Mouse (Mus musculus) CH12.LX (cell line): ENCODE measurements around the gene Ptprd. TPM values are rescaled to one million over a fixed set of nuclear protein-coding genes. Genes with fewer than 3 reads are reported as not detected.

Experiments
- DNase-seq: peaks from one replicate; pipeline ENCODE4 v3.0.0-alpha.2; 2013; ENCODE audit errors: extremely low read depth
- H3K27ac ChIP-seq: 2 replicates; pipeline ENCODE4 v1.5.1; 2012; ENCODE audit warnings: low read depth, mild to moderate bottlenecking, control low read depth, moderate library complexity; ENCODE audit not compliant: insufficient read depth
- H3K27me3 ChIP-seq: replicated peaks from 2 replicates; pipeline ENCODE3; 2012; ENCODE audit warnings: inconsistent platforms
- H3K36me3 ChIP-seq, 2 experiments: replicated peaks in 1 of 2; 2 replicates each; pipeline versions ENCODE3 to v1.6.1; 2012; ENCODE audit warnings: inconsistent platforms in 1 of 2, low read length in 1 of 2, mild to moderate bottlenecking in 1 of 2, mixed read lengths in 1 of 2, moderate library complexity in 1 of 2; ENCODE audit not compliant: control insufficient read depth in 1 of 2, insufficient read depth in 1 of 2
- H3K4me1 ChIP-seq, 2 experiments: 2 replicates each; pipeline ENCODE4 v1.6.1; 2012; ENCODE audit warnings: inconsistent platforms in 1 of 2, moderate library complexity in 1 of 2; ENCODE audit not compliant: insufficient read depth in 2 of 2, control insufficient read depth in 1 of 2
- H3K4me2 ChIP-seq: 2 replicates; pipeline ENCODE4 v1.6.1; 2012; ENCODE audit warnings: low read depth, mild to moderate bottlenecking, control low read depth; ENCODE audit not compliant: poor library complexity, insufficient read depth, severe bottlenecking
- H3K4me3 ChIP-seq, 3 experiments: fragments of 150-350 bp in 1 of 3; sonication (generic) in 1 of 3; replicated peaks in 1 of 3; 2 replicates each; pipeline versions ENCODE3 to v1.5.1; 2011 to 2012; ENCODE audit warnings: low read depth in 2 of 3, low read length in 2 of 3, mild to moderate bottlenecking in 2 of 3, moderate library complexity in 2 of 3, control low read depth in 1 of 3, improper control_type of control experiment in 1 of 3, inconsistent platforms in 1 of 3, mixed read lengths in 1 of 3; ENCODE audit not compliant: poor library complexity in 1 of 3
- H3K79me2 ChIP-seq: replicated peaks from 2 replicates; pipeline ENCODE4 v1.6.1; 2012; ENCODE audit warnings: mild to moderate bottlenecking, moderate library complexity; ENCODE audit not compliant: control insufficient read depth, poor library complexity, insufficient read depth, severe bottlenecking; ENCODE audit errors: extremely low read depth
- H3K9ac ChIP-seq: 2 replicates; pipeline ENCODE4 v1.6.1; 2012; ENCODE audit warnings: low read depth, mild to moderate bottlenecking, control low read depth, moderate library complexity; ENCODE audit not compliant: insufficient read depth
- H3K9me3 ChIP-seq: replicated peaks from 2 replicates; pipeline ENCODE3; 2012; ENCODE audit warnings: low read length, inconsistent platforms, mixed read lengths
- CHD2 ChIP-seq: IDR thresholded peaks from 2 replicates; pipeline ENCODE4 v1.6.1; 2011; ENCODE audit warnings: low read length, improper control_type of control experiment
- E2F4 ChIP-seq: IDR thresholded peaks from 2 replicates; pipeline ENCODE4 v1.6.1; 2011; ENCODE audit warnings: low read depth, low read length, improper control_type of control experiment; ENCODE audit not compliant: insufficient replicate concordance
- ELF1 ChIP-seq: IDR thresholded peaks from 2 replicates; pipeline ENCODE4 v1.6.1; 2014; ENCODE audit warnings: low read depth, mild to moderate bottlenecking, inconsistent platforms, low read length, improper control_type of control experiment
- ETS1 ChIP-seq: conservative IDR thresholded peaks from 2 replicates; pipeline ENCODE4 v1.6.1; 2012; ENCODE audit warnings: low read depth, mild to moderate bottlenecking, inconsistent platforms, low read length, improper control_type of control experiment, moderate library complexity
- IRF4 ChIP-seq: IDR thresholded peaks from 2 replicates; pipeline ENCODE4 v1.6.1; 2014; ENCODE audit warnings: low read depth, mild to moderate bottlenecking, inconsistent platforms, low read length, improper control_type of control experiment
- MYC ChIP-seq: IDR thresholded peaks from 2 replicates; pipeline ENCODE4 v1.6.1; 2011; ENCODE audit warnings: low read depth, mild to moderate bottlenecking, improper control_type of control experiment, low read length
- NRF1 ChIP-seq: IDR thresholded peaks from 2 replicates; pipeline ENCODE4 v1.6.1; 2014; ENCODE audit warnings: low read depth, mild to moderate bottlenecking, inconsistent platforms, low read length, improper control_type of control experiment, moderate library complexity
- PAX5 ChIP-seq: IDR thresholded peaks from 2 replicates; pipeline ENCODE4 v1.6.1; 2012; ENCODE audit warnings: low read length, inconsistent platforms, mixed read lengths
- POLR2AphosphoS2 ChIP-seq: IDR thresholded peaks from 2 replicates; pipeline ENCODE4 v1.6.1; 2011; ENCODE audit warnings: low read depth, low read length, improper control_type of control experiment
- RCOR1 ChIP-seq: conservative IDR thresholded peaks from 2 replicates; pipeline ENCODE4 v1.6.1; 2012; ENCODE audit warnings: low read depth, mild to moderate bottlenecking, inconsistent platforms, low read length, improper control_type of control experiment
- SMC3 ChIP-seq: IDR thresholded peaks from 2 replicates; pipeline ENCODE4 v1.6.1; 2011; ENCODE audit warnings: low read depth, low read length, improper control_type of control experiment
- TCF12 ChIP-seq: IDR thresholded peaks from 2 replicates; pipeline ENCODE4 v1.6.1; 2014; ENCODE audit warnings: low read depth, mild to moderate bottlenecking, inconsistent platforms, low read length, improper control_type of control experiment
- UBTF ChIP-seq: IDR thresholded peaks from 2 replicates; pipeline ENCODE4 v1.6.1; 2012; ENCODE audit warnings: low read depth, mild to moderate bottlenecking, inconsistent platforms, low read length, improper control_type of control experiment, moderate library complexity
- USF1 ChIP-seq: IDR thresholded peaks from 2 replicates; pipeline ENCODE4 v1.6.1; 2014; ENCODE audit warnings: low read depth, mild to moderate bottlenecking, inconsistent platforms, low read length, improper control_type of control experiment
- USF2 ChIP-seq: conservative IDR thresholded peaks from 2 replicates; pipeline ENCODE4 v1.6.1; 2011; ENCODE audit warnings: low read depth, low read length, improper control_type of control experiment
- ZC3H11A ChIP-seq: IDR thresholded peaks from 2 replicates; pipeline ENCODE4 v1.6.1; 2012; ENCODE audit warnings: low read depth, mild to moderate bottlenecking, inconsistent platforms, low read length, improper control_type of control experiment
- ZNF384 ChIP-seq: IDR thresholded peaks from 2 replicates; pipeline ENCODE4 v1.6.1; 2012; ENCODE audit warnings: low read depth, low read length, improper control_type of control experiment, inconsistent platforms
- dilution Hi-C: fragments of 300-500 bp; cut with MboI; formaldehyde crosslinking; loops from 2 replicates; pipeline ENCODE4 v1.14.3; 2020; ENCODE audit warnings: low sequenced_read_pairs; ENCODE audit not compliant: extremely low pct_unique_long_range_greater_than_20kb, extremely low pct_ligation_motif_present
- in situ Hi-C: fragments of 300-500 bp; cut with MboI; formaldehyde crosslinking; loops from 3 replicates; pipeline ENCODE4 v1.14.3; 2019; ENCODE audit warnings: low sequenced_read_pairs, low pct_ligation_motif_present, low pct_unique_long_range_greater_than_20kb, mixed read lengths
- polyA plus RNA-seq: library from polyadenylated mRNA; unstranded; fragments of >175 nt; gene quantifications from 2 replicates; pipeline ENCODE4 v1.2.1, GENCODE M21; 2012; ENCODE audit warnings: low read depth; ENCODE audit not compliant: insufficient read length
- total RNA-seq, 2 experiments: library from RNA; depleted of rRNA; stranded (reverse); fragments of 300-350 nt in 1 of 2; fragments of >200 nt in 1 of 2; gene quantifications; 2 replicates each; pipeline ENCODE4 v1.2.3; 2012 to 2014

Ptprd gene
- total and polyA plus RNA-seq, 3 experiments, result not detected

DNA sequence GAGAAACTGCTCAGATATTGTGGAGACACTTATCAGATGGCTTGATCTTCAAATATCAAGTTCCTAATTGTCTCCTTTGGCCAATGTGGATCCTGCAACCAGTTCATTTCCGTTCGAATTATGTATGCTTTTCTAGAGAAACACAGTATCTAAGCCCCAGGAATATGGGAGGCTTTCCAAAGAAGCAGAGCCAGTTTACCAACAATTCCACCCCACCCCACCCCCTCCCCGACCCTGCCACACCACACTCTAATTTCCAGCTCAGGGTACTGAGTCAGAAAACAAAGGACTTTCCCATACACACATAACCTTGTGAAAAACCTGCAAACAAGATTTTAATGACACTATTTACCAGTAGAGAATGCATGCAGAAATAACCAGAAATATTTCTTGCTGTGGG, 1951.5 kb downstream of the Ptprd start:
- no peak for DNase-seq
- H3K4me2 ChIP-seq, result no peak overlapping the region
- no peaks in the 10 kb centered on the region for H3K79me2 ChIP-seq
- H3K27me3 ChIP-seq, result no peaks in the 10 kb centered on the region
- H3K9ac ChIP-seq, result no peak overlapping the region
- no peak overlapping the region for H3K27ac ChIP-seq
- no peaks in the 10 kb centered on the region for H3K4me1 ChIP-seq
- in situ Hi-C loops (no loop called here), dilution Hi-C loops (no loop called here)
- peaks cover 40% of the 10 kb centered on the region for H3K9me3 ChIP-seq
- no peak for TF ChIP-seq PAX5
- no peak for TF ChIP-seq UBTF
- TF ChIP-seq ZC3H11A, result no peak
- no peak for TF ChIP-seq SMC3
- TF ChIP-seq USF2, result no peak
- H3K36me3 ChIP-seq, result no peaks in the 10 kb centered on the region
- H3K4me3 ChIP-seq, result no peak overlapping the region

DNA sequence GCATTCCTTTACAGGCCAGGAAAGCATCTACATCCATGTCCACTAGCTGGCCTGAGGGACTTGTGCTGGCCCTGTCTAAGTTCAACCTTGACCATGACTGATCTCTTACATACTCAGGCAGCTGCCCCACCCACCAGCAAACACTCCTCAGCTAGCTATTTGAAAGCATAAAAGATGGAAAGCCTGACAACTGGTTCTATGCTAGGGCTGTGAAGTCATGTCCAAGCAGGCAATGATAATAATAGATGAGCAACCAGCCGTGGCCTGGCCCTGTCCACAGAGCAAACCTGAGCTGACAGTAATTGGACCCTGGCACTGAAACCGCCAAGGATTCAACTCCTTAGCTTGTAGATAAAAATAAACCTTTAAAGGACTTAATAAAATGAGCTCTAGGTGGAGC, 1952.1 kb downstream of the Ptprd start:
- peaks cover 40% of the 10 kb centered on the region for H3K9me3 ChIP-seq
- TF ChIP-seq ZC3H11A (no peak), MYC (no peak), IRF4 (no peak), ELF1 (no peak), TCF12 (no peak)
- in situ Hi-C loops, result no loop called here
- H3K9ac ChIP-seq, result no peak overlapping the region
- no peak overlapping the region for H3K27ac ChIP-seq
- no peak for DNase-seq
- H3K4me3 ChIP-seq, result no peak overlapping the region
- no peak overlapping the region for H3K4me2 ChIP-seq
- no peaks in the 10 kb centered on the region for H3K36me3 ChIP-seq
- dilution Hi-C loops, result no loop called here
- no peaks in the 10 kb centered on the region for H3K27me3 ChIP-seq
- no peaks in the 10 kb centered on the region for H3K4me1 ChIP-seq
- no peaks in the 10 kb centered on the region for H3K79me2 ChIP-seq

DNA sequence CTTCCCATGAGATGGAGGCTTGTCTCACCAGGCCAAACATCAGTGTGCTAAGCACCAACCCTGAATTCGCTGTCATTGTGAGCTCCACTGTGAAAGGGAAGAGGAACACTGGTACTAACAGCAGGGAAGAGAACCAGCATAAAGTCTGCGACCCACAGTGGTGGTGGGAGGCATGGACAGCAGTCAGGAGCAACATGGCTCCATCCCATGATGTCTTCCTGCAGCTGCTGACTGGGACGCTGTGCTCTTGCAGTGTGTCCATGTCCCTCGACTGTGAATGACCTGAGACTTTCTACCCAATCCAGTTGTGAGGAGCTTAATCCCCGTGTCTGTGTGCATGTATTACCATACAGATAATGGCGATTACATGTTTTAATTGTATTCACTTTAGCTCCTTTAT, 1967.4 kb downstream of the Ptprd start:
- dilution Hi-C loops (no loop called here), in situ Hi-C loops (no loop called here)
- no peak for DNase-seq
- Histone ChIP-seq H3K9ac (no peak overlapping the region), H3K4me1 (no peaks in the 10 kb centered on the region), H3K27me3 (no peaks in the 10 kb centered on the region), H3K9me3 (peaks cover 38% of the 10 kb centered on the region), H3K79me2 (no peaks in the 10 kb centered on the region), H3K27ac (no peak overlapping the region), H3K4me3 (no peak overlapping the region), H3K4me2 (no peak overlapping the region), H3K36me3 (no peaks in the 10 kb centered on the region)
- TF ChIP-seq ZNF384 (no peak), ETS1 (no peak), RCOR1 (no peak), NRF1 (no peak), TCF12 (no peak), USF1 (no peak), CHD2 (no peak), POLR2AphosphoS2 (no peak), E2F4 (no peak), USF2 (no peak)
